Mouse (Mus musculus) E14TG2a.4 (cell line): ENCODE data around the gene Cdc37.

Source experiments
- CTCF ChIP-seq: conservative IDR thresholded peaks from 2 replicates; pipeline ENCODE4 v1.5.1; 2014; ENCODE audit warnings: low read length
- NANOG ChIP-seq: IDR thresholded peaks from 2 replicates; pipeline ENCODE4 v1.6.1; 2014; ENCODE audit warnings: borderline replicate concordance, low read length, mixed read lengths

- TF ChIP-seq CTCF (no peak), NANOG (no peak)
Observed at GRCm38 (mm10) chr9:21146722-21147121, 3.1 kb downstream of the Cdc37 start.
